Mouse (Mus musculus) gastrocnemius, postnatal 10 days (tissue): ENCODE results near the gene Trim54. TPM values are rescaled to one million over a fixed set of nuclear protein-coding genes. Genes with fewer than 3 reads are reported as not detected.

Experiments used
- DNase-seq: peaks from one replicate; pipeline ENCODE4 v3.0.0; 2021; ENCODE audit warnings: mixed read lengths
- long read RNA-seq, 2 experiments: library from polyadenylated mRNA; stranded (forward); transcript quantifications; one replicate each; pipeline ENCODE4 v2.0.0; 2021
- total RNA-seq, 2 experiments: library from RNA; stranded (reverse); gene quantifications; 2 replicates each; pipeline ENCODE4 v1.2.3; 2021

The Trim54 gene
- 100 to 1,000 TPM; 161 to 173 TPM for total RNA-seq
- long read RNA-seq, experiment 1, transcript Trim54-201 (9 exons, 1,434 nt) = major isoform, 223 of 236 reads
- long read RNA-seq, experiment 1, partial matches to known transcripts = 1 of 236 reads
- long read RNA-seq, experiment 1, other reads (novel, unspliced or antisense) = 12 of 236 reads
- long read RNA-seq, experiment 2, transcript Trim54-201 (9 exons, 1,434 nt) = major isoform, 222 of 241 reads
- long read RNA-seq, experiment 2, partial matches to known transcripts = 6 of 241 reads
- long read RNA-seq, experiment 2, other reads (novel, unspliced or antisense) = 13 of 241 reads

DNA sequence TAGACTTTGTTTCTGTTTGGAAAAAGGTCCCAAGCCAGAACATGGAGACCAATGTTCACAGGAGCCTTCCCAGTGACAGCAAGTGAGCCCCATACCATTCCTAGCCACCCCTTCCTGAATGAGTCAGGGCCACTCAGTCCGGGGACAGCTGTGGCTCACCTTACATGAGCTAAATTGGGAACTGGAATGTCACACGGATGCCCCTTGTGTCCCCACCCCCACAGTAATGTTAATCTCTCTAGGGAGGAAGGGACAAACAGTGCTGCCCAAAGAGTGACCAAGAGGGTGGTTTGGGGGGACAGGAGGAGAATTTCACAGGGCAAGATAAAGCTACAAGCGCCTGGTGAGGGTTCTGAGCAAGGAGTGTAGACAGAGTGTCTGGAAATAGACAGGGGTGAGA lies at the start of gene Trim54:
Trim54 (plus strand) TSS at position 359 of the 400 bp plus-strand sequence.
- no peak for DNase-seq

- DNase-seq = no peak
These were observed 46.7 kb upstream of the Trim54 start for GRCm38 (mm10) chr5:31069810-31070209.

DNA sequence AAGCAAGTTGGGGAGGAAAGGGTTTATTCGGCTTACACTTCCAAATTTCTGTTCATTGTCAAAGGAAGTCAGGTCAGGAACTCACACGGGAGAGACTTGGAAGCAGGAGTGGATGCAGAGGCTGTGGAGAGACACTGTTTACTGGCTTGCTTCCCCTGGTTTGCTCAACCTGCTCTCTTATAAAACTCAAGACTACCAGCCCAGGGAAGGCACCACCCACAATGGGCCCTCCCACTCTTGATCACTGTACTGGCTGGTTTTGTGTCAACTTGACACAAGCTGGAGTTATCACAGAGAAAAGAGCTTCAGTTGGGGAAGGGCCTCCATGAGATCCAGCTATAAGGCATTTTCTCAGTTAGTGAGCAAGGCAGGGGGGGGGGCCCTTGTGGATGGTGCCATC lies 45.5 kb upstream of the Trim54 start:
- DNase-seq = no peak

GRCm38 (mm10) chr5:31071821-31072220 lies 44.7 kb upstream of the Trim54 start:
- no peak for DNase-seq

DNA sequence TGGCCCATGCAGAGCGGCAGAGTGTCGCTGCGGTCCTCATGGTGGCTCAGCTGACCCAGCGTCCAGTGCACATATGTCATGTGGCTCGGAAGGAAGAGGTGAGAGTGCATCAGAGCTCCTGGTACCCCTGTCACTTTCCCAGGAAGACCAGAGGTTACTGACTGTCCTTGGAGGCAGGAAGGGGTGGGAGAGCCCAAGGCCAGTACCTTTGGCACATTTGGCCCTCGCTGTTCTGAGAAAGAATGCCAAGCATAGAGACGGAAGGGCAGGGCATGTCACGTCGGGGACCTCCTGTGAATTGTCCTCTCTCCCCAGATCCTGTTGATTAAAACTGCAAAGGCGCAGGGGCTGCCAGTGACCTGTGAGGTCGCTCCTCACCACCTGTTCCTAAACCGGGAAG lies 43.3 kb upstream of the Trim54 start:
- no peak for DNase-seq

DNA sequence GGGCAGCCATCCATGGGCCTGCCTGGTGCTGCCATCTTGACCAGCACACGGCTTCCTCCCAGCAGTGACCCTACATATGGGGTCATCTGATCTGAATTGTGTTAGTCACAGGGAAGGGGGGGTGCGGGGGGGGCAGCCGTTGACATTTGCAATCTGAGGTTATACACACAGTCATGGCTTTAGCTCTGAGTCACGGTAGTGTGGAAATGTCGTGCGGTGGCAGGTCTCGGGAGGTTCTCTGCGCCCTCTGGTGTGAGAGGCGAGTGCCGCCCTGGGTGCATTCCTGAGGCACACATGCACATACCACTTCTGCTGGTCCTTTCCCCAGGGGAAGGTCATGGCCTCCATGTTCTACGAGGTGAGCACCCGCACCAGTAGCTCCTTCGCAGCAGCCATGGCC lies 40.2 kb upstream of the Trim54 start:
- DNase-seq = no peak

GRCm38 (mm10) chr5:31080059-31080794 lies 36.3 kb upstream of the Trim54 start:
- DNase-seq = no peak

- DNase-seq = no peak
These were observed 35.7 kb upstream of the Trim54 start for GRCm38 (mm10) chr5:31080795-31081164.

DNA sequence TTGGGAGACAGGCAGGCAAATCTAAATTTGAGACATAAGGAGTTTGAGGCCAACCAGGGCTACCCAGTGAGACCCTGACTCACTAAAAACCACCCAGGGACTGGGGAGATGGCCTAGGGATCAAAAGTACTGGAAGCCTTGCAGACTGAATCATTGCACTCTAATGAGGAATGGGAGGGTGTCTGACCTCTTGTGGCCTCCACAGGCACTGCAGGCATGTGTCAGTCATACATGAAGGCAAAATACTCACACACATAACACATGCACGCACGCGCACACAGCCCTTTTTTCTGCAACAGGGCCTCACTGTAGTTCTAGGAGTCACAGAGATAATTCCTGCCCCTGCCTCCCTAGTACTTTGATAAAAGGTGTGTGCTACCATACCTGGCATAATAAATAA lies 35.1 kb upstream of the Trim54 start:
- no peak for DNase-seq

- DNase-seq = peak; percentile 72
These were observed 34.2 kb upstream of the Trim54 start for GRCm38 (mm10) chr5:31082355-31082754.

DNA sequence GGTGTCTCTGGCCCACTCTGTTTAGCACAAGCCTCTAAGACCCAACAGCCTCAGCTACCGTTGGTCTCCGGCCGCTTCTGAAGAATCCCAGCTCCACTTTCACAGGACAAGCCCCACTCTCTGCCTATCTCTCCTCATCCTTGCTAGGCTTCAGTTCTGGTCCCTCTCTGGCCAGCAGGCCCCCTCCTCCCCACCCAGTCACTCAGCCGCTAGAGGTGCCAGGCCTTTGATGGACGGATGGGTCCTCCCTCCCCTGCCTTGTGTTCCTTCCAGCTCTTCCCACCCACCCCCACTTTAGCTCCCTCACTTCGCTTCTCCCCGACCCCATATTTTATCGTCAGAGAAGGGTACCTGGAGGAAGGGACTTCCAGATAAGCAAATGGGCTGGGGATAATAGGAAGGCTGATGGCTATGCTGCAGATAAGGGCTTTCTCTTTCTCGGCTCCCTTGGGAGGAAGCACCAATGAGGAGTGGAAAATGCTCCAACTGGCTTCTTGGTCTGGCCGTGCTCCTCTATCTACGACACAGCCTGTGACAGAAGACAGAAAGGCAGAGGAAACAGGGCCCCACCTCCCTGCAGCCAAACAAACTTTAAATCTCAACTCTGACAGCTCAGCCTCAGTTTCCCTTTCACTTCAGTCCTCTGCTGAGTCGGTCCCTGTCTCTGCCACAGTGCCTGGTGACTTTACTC lies 33.4 kb upstream of the Trim54 start:
- no peak for DNase-seq

GRCm38 (mm10) chr5:31083949-31084348 lies 32.6 kb upstream of the Trim54 start:
- no peak for DNase-seq

GRCm38 (mm10) chr5:31086606-31087005 lies 29.9 kb upstream of the Trim54 start:
- no peak for DNase-seq

DNA sequence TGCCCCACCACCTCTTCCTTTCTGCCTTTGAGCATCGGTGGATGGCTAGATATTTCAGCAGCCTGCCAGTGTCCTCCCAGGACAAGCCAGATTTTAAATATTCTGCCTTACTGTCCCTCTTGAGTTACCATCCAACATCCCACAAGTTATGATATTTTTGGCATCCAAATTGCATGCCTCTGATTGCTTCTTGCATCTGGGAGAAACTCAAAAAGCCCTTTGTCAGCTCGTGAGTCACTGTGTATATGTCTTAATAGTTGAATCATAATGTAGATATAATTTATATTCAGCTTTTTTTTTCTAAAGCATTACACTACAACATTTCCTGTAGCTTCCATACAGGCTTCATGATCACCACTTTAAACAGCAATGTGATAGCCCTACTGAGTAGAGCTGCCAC lies 29.4 kb upstream of the Trim54 start:
- no peak for DNase-seq

DNA sequence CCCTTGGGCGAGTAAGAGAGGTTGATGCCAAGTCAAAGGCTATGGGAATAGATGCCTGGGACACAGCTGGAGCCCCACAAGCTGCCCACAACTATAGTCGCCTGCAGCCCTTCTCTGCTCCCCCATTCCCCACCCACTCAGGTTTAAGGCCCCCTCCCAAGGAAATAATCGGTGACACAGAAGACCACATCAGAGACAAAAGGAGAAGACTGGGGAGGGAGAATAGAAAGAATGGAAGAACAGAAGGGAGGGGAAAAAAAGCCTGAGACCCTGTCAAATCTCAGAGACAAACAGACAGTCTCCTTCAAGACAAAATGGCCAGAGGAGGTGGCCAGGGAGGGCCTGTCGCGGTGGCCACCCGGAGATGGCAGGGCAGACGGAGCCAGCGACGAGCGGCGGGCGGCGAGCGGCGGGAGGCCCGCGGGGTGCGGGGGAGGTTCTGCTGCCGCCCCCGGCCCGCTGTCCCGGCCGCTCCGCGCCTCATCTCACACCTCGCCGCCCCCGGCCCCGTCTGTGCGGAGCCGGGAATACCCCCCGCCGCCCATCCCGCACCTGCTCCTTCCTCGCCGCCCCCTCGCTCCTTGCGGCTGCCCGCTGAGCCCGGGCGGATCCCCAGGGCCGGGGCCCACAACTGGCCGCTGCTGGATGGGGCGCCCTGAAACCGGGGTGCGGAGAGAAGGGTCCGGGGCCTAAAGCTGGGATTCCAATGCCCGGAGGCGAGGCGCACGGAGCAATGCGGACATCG lies 24.1 kb upstream of the Trim54 start:
- DNase-seq = no peak

GRCm38 (mm10) chr5:31093151-31094041 lies 23.1 kb upstream of the Trim54 start:
- peak; percentile 30 for DNase-seq

GRCm38 (mm10) chr5:31094100-31094798 lies 22.3 kb upstream of the Trim54 start:
- no peak for DNase-seq

DNA sequence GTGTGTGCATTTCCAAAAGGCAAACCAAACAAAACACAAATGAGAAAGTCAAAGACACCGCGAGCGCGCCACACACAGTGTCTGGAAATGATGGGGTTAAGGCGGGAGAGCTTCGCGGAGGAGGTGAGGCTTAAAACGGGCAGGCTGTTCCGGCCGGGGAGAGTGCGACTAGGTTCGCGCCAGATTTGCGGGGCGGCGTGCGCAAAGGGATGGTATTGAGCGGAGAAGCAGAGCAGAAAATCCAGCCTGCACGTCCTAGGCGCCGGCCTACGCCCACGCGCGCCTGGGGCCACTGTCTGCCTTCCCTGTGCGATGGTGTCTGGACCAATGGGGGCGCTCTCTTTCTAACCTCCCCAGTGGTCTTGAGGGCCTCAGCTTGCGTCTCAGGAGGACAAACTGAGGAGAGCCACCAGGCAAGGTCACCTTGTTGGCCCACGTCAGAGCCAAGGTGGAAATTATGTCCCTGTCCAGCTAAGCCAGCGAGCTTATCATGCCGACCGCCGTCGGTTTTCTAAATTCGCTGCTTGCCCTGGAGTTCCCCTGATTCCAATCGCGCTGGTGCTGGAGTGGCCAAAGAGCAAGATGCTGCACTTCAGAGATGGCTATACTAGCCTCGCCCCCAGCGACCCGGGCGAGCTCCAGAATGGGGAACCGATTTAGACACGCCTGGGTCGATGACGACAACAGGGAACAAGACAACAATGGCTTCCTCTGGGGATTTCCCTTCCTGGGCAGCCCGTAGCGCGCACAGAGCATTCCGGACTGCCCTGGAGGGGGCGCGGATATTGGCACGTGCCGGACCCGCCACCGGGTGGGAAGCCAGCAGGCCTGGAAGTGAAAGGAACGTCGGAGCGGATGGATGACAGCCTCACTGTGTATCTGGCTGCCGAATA lies 21.5 kb upstream of the Trim54 start:
- DNase-seq = peak; percentile 51

- DNase-seq = no peak
These were observed 20.6 kb upstream of the Trim54 start for GRCm38 (mm10) chr5:31095711-31096480.
